Mouse (Mus musculus): ENCODE measurements at regions not wholly inside any gene's neighbourhood (a gene's known extent, or its start where the extent isn't known, plus 50 kb on each side); places are given as distances from the start of the nearest gene placed in this dataset.

- Histone ChIP-seq H3K36me3 (ENCODE audit: control insufficient read depth, insufficient read depth) (no peaks in the 10 kb centered on the region), H3K79me2 (ENCODE audit: control insufficient read depth, insufficient read depth) (no peaks in the 10 kb centered on the region), H3ac (ENCODE audit: control insufficient read depth, insufficient read length) (no peak overlapping the region), H3K27me3 (ENCODE audit: control insufficient read depth, insufficient read depth, insufficient read length) (no peaks in the 10 kb centered on the region), H3K4me3 (no peak overlapping the region), H3K4me2 (ENCODE audit: low read depth) (no peak overlapping the region)
- TF ChIP-seq REST (IDR thresholded peaks at IDR 0.05; ENCODE audit: insufficient read depth, insufficient read length), result no peak
- TF ChIP-seq E2F4 (IDR thresholded peaks at IDR 0.05; ENCODE audit: insufficient read depth), result no peak
- TF ChIP-seq CEBPB (IDR thresholded peaks at IDR 0.05; ENCODE audit: insufficient read depth, poor library complexity, severe bottlenecking), result no peak
- no peak for TF ChIP-seq TCF12 (IDR thresholded peaks at IDR 0.05; ENCODE audit: insufficient read depth, poor library complexity, severe bottlenecking)
- TF ChIP-seq SRF (IDR thresholded peaks at IDR 0.05; ENCODE audit: control insufficient read depth, insufficient read length, low read depth), result no peak
- no peak for TF ChIP-seq MYOG (IDR thresholded peaks at IDR 0.05; ENCODE audit: control insufficient read depth in 1 of 3, insufficient read depth in 1 of 3, insufficient read length in 2 of 3, low read depth in 2 of 3)
- TF ChIP-seq MYOD1 (IDR thresholded peaks at IDR 0.05; ENCODE audit: control insufficient read depth in 1 of 3, insufficient read length in 2 of 3, low read depth in 2 of 3), result no peak
- TF ChIP-seq USF1 (IDR thresholded peaks at IDR 0.05; ENCODE audit: low read depth), result no peak
- no peak for TF ChIP-seq POLR2AphosphoS2 (IDR thresholded peaks at IDR 0.05; ENCODE audit: insufficient read length, low read depth)
- no peak for TF ChIP-seq MAX (IDR thresholded peaks at IDR 0.05; ENCODE audit: low read depth)
- TF ChIP-seq POLR2A (IDR thresholded peaks at IDR 0.05; ENCODE audit: insufficient read length, low read depth), result no peak
- no peak for TF ChIP-seq TCF3 (IDR thresholded peaks at IDR 0.05; ENCODE audit: insufficient read length, low read depth)
These were observed 71.5 kb upstream of the Irs2 start for GRCm38 (mm10) chr8:11079805-11080204.

GRCm38 (mm10) chr8:11077138-11077537 is 68.9 kb upstream of the Irs2 start:
- TF ChIP-seq MYOD1 (IDR thresholded peaks at IDR 0.05; ENCODE audit: control insufficient read depth in 1 of 3, insufficient read length in 2 of 3, low read depth in 2 of 3) (no peak), MYOG (IDR thresholded peaks at IDR 0.05; ENCODE audit: control insufficient read depth in 1 of 3, insufficient read depth in 1 of 3, insufficient read length in 2 of 3, low read depth in 2 of 3) (no peak), SRF (IDR thresholded peaks at IDR 0.05; ENCODE audit: control insufficient read depth, insufficient read length, low read depth) (no peak), E2F4 (IDR thresholded peaks at IDR 0.05; ENCODE audit: insufficient read depth) (no peak), USF1 (IDR thresholded peaks at IDR 0.05; ENCODE audit: low read depth) (no peak), POLR2AphosphoS2 (IDR thresholded peaks at IDR 0.05; ENCODE audit: insufficient read length, low read depth) (no peak), TCF3 (IDR thresholded peaks at IDR 0.05; ENCODE audit: insufficient read length, low read depth) (no peak), MAX (IDR thresholded peaks at IDR 0.05; ENCODE audit: low read depth) (no peak)
- H3K4me3 ChIP-seq, result no peak overlapping the region
- no peak overlapping the region for H3ac ChIP-seq (ENCODE audit: control insufficient read depth, insufficient read length)
- H3K36me3 ChIP-seq (ENCODE audit: control insufficient read depth, insufficient read depth), result no peaks in the 10 kb centered on the region
- peaks cover 6% of the 10 kb centered on the region for H3K27me3 ChIP-seq (ENCODE audit: control insufficient read depth, insufficient read depth, insufficient read length)
- H3K4me2 ChIP-seq (ENCODE audit: low read depth), result no peak overlapping the region
- no peaks in the 10 kb centered on the region for H3K79me2 ChIP-seq (ENCODE audit: control insufficient read depth, insufficient read depth)

DNA sequence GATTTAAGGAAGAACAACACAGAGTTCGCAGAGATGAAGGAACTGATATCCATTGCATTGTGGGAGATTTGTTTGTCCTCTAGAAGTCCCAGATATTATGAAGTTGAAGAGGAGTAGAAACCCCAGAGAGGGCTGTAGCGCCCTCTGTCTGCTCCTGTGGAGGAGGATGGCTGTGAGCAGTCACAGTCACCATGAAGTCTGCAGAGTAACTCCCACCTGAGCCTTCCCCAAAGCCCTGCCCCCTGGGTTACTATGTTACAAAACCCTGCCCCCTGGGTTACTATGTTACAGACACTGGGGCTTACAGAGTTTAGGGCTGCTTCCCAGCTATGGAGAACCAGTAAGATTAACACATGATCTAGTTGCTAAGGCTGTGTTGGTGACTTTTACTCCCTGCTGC is 62.9 kb upstream of the Irs2 start:
- H3K4me3 ChIP-seq, result no peak overlapping the region
- H3K4me2 ChIP-seq (ENCODE audit: low read depth), result no peak overlapping the region
- no peak for TF ChIP-seq REST (IDR thresholded peaks at IDR 0.05; ENCODE audit: insufficient read depth, insufficient read length)
- no peak for TF ChIP-seq POLR2A (IDR thresholded peaks at IDR 0.05; ENCODE audit: insufficient read length, low read depth)
- TF ChIP-seq USF1 (IDR thresholded peaks at IDR 0.05; ENCODE audit: low read depth), result no peak
- no peak for TF ChIP-seq POLR2AphosphoS2 (IDR thresholded peaks at IDR 0.05; ENCODE audit: insufficient read length, low read depth)
- no peaks in the 10 kb centered on the region for H3K79me2 ChIP-seq (ENCODE audit: control insufficient read depth, insufficient read depth)
- H3K36me3 ChIP-seq (ENCODE audit: control insufficient read depth, insufficient read depth), result no peaks in the 10 kb centered on the region
- H3K27me3 ChIP-seq (ENCODE audit: control insufficient read depth, insufficient read depth, insufficient read length), result peaks cover 28% of the 10 kb centered on the region
- H3ac ChIP-seq (ENCODE audit: control insufficient read depth, insufficient read length), result no peak overlapping the region

- no peaks in the 10 kb centered on the region for H3K79me2 ChIP-seq (ENCODE audit: control insufficient read depth, insufficient read depth)
- no peak for TF ChIP-seq POLR2A (IDR thresholded peaks at IDR 0.05; ENCODE audit: insufficient read length, low read depth)
- H3K36me3 ChIP-seq (ENCODE audit: control insufficient read depth, insufficient read depth), result no peaks in the 10 kb centered on the region
- no peak overlapping the region for H3K4me2 ChIP-seq (ENCODE audit: low read depth)
- H3ac ChIP-seq (ENCODE audit: control insufficient read depth, insufficient read length), result no peak overlapping the region
- H3K27me3 ChIP-seq (ENCODE audit: control insufficient read depth, insufficient read depth, insufficient read length), result peaks cover 25% of the 10 kb centered on the region
- no peak overlapping the region for H3K4me3 ChIP-seq
These were observed 59.2 kb upstream of the Irs2 start for GRCm38 (mm10) chr8:11067450-11067849.

GRCm38 (mm10) chr8:11065990-11066389 is 57.7 kb upstream of the Irs2 start:
- TF ChIP-seq E2F4 (IDR thresholded peaks at IDR 0.05; ENCODE audit: insufficient read depth), result no peak
- TF ChIP-seq TCF3 (IDR thresholded peaks at IDR 0.05; ENCODE audit: insufficient read length, low read depth), result no peak
- no peak for TF ChIP-seq POLR2AphosphoS2 (IDR thresholded peaks at IDR 0.05; ENCODE audit: insufficient read length, low read depth)
- TF ChIP-seq REST (IDR thresholded peaks at IDR 0.05; ENCODE audit: insufficient read depth, insufficient read length), result no peak
- no peak for TF ChIP-seq USF1 (IDR thresholded peaks at IDR 0.05; ENCODE audit: low read depth)
- TF ChIP-seq CEBPB (IDR thresholded peaks at IDR 0.05; ENCODE audit: insufficient read depth, poor library complexity, severe bottlenecking), result no peak
- no peak for TF ChIP-seq MYOD1 (IDR thresholded peaks at IDR 0.05; ENCODE audit: control insufficient read depth in 1 of 3, insufficient read length in 2 of 3, low read depth in 2 of 3)
- no peak for TF ChIP-seq MAX (IDR thresholded peaks at IDR 0.05; ENCODE audit: low read depth)
- TF ChIP-seq MYOG (IDR thresholded peaks at IDR 0.05; ENCODE audit: control insufficient read depth in 1 of 3, insufficient read depth in 1 of 3, insufficient read length in 2 of 3, low read depth in 2 of 3), result no peak
- TF ChIP-seq TCF12 (IDR thresholded peaks at IDR 0.05; ENCODE audit: insufficient read depth, poor library complexity, severe bottlenecking), result no peak
- no peak for TF ChIP-seq SRF (IDR thresholded peaks at IDR 0.05; ENCODE audit: control insufficient read depth, insufficient read length, low read depth)
- TF ChIP-seq POLR2A (IDR thresholded peaks at IDR 0.05; ENCODE audit: insufficient read length, low read depth), result no peak
- Histone ChIP-seq H3K79me2 (ENCODE audit: control insufficient read depth, insufficient read depth) (no peaks in the 10 kb centered on the region), H3ac (ENCODE audit: control insufficient read depth, insufficient read length) (no peak overlapping the region), H3K4me2 (ENCODE audit: low read depth) (no peak overlapping the region), H3K4me3 (no peak overlapping the region), H3K36me3 (ENCODE audit: control insufficient read depth, insufficient read depth) (no peaks in the 10 kb centered on the region), H3K27me3 (ENCODE audit: control insufficient read depth, insufficient read depth, insufficient read length) (peaks cover 22% of the 10 kb centered on the region)
